Mouse (Mus musculus) kidney, adult 2 months (tissue): ENCODE results near the gene Prdx1.

Source experiments
- CTCF ChIP-seq: fragments of 200-500 bp; conservative IDR thresholded peaks from 2 replicates; pipeline ENCODE4 v1.5.1; 2011; ENCODE audit warnings: low read depth, mild to moderate bottlenecking, control low read depth, low read length, moderate library complexity, mixed read lengths; ENCODE audit not compliant: insufficient read depth, insufficient read length
- POLR2A ChIP-seq: fragments of 200-500 bp; IDR thresholded peaks from one replicate; pipeline ENCODE4 v1.6.1; 2011; ENCODE audit warnings: low read depth, low read length, control low read depth

- TF ChIP-seq POLR2A (peak; percentile 39), CTCF (0 out of 2 replicates have a peak, but pooled peaks have one; percentile 13)
Measured at GRCm38 (mm10) chr4:116708201-116708764, 22.9 kb downstream of the Prdx1 start, which contains the start of the genes Mmachc and Ccdc163.
